Mouse (Mus musculus) embryonic facial prominence, embryonic 11.5 days (tissue): ENCODE measurements at regions not wholly inside any gene's neighbourhood (a gene's known extent, or its start where the extent isn't known, plus 50 kb on each side); places are given as distances from the start of the nearest gene placed in this dataset.

Experiments used
- ATAC-seq: fragments of 200-750 bp; cut with Nextera tagmentation; replicated peaks from 2 replicates; pipeline ENCODE4 v1.8.0; 2017; ENCODE audit warnings: low read depth; ENCODE audit not compliant: insufficient number of reproducible peaks, low FRiP score, low TSS enrichment
- DNase-seq: peaks from one replicate; pipeline ENCODE4 v3.0.0-alpha.2; 2015; ENCODE audit warnings: low spot score
- H3K27ac ChIP-seq: fragments of 300-500 bp; sonication (generic); replicated peaks from 2 replicates; pipeline ENCODE4 v1.5.1; 2014; ENCODE audit warnings: mild to moderate bottlenecking, low read depth, low read length, control low read depth
- H3K27me3 ChIP-seq: fragments of 300-500 bp; sonication (generic); 2 replicates; pipeline ENCODE4 v1.6.1; 2014; ENCODE audit warnings: mild to moderate bottlenecking, low read length, moderate library complexity, mixed read lengths; ENCODE audit not compliant: control insufficient read depth, insufficient read depth
- H3K36me3 ChIP-seq: fragments of 300-500 bp; sonication (generic); replicated peaks from 2 replicates; pipeline ENCODE4 v1.6.1; 2014; ENCODE audit warnings: low read depth, mild to moderate bottlenecking, low read length, moderate library complexity, mixed read lengths; ENCODE audit not compliant: control insufficient read depth, insufficient read depth
- H3K4me1 ChIP-seq: fragments of 300-500 bp; sonication (generic); 2 replicates; pipeline ENCODE4 v1.6.1; 2014; ENCODE audit warnings: low read length, mixed read lengths; ENCODE audit not compliant: control insufficient read depth, insufficient read depth
- H3K4me2 ChIP-seq: fragments of 300-500 bp; sonication (generic); 2 replicates; pipeline ENCODE4 v1.6.1; 2014; ENCODE audit warnings: low read depth, mild to moderate bottlenecking, control low read depth, low read length, moderate library complexity
- H3K4me3 ChIP-seq: fragments of 300-500 bp; sonication (generic); 2 replicates; pipeline ENCODE4 v1.5.1; 2014; ENCODE audit warnings: low read depth, low read length, control low read depth
- H3K9ac ChIP-seq: fragments of 300-500 bp; sonication (generic); replicated peaks from 2 replicates; pipeline ENCODE4 v1.6.1; 2014; ENCODE audit warnings: mild to moderate bottlenecking, control low read depth, low read length
- H3K9me3 ChIP-seq: fragments of 300-500 bp; sonication (generic); replicated peaks from 2 replicates; pipeline ENCODE4 v1.6.1; 2016; ENCODE audit warnings: mild to moderate bottlenecking, low read length, inconsistent platforms, mixed read lengths; ENCODE audit not compliant: control insufficient read depth
- WGBS: fragments of 180-500 bp; shearing (Covaris S2); extraction: QIAGEN DNeasy Blood & Tissue Kit; methylation state at CpG from one replicate; pipeline ENCODE4 v1.1.7; 2014; 5-methylcytosine and 5-hydroxymethylcytosine counted together

- H3K4me3 ChIP-seq: no peak overlapping the region
- H3K4me1 ChIP-seq: no peaks in the 10 kb centered on the region
- no peak overlapping the region for H3K27ac ChIP-seq
- 21% methylated on average over 7 of the region's 7 CpGs for WGBS
- ATAC-seq (no peak), DNase-seq (no peak)
- no peaks in the 10 kb centered on the region for H3K9me3 ChIP-seq
- no peak overlapping the region for H3K4me2 ChIP-seq
- H3K36me3 ChIP-seq: no peaks in the 10 kb centered on the region
- no peak overlapping the region for H3K9ac ChIP-seq
- no peaks in the 10 kb centered on the region for H3K27me3 ChIP-seq
Measured at GRCm38 (mm10) chr2:128272789-128273188, 147.0 kb downstream of the Bcl2l11 start.

- H3K36me3 ChIP-seq: no peaks in the 10 kb centered on the region
- H3K27me3 ChIP-seq: no peaks in the 10 kb centered on the region
- DNase-seq: no peak
- WGBS: 62% methylated on average over 4 of the region's 4 CpGs
- no peaks in the 10 kb centered on the region; the same call in 1 of the 2 replicates for H3K4me1 ChIP-seq
- no peak overlapping the region for H3K9ac ChIP-seq
- no peak overlapping the region for H3K4me3 ChIP-seq
- H3K27ac ChIP-seq: no peak overlapping the region
- no peak overlapping the region for H3K4me2 ChIP-seq
- ATAC-seq: no peak
- no peaks in the 10 kb centered on the region for H3K9me3 ChIP-seq
Measured at GRCm38 (mm10) chr2:128273292-128273691, 147.5 kb downstream of the Bcl2l11 start.

DNA sequence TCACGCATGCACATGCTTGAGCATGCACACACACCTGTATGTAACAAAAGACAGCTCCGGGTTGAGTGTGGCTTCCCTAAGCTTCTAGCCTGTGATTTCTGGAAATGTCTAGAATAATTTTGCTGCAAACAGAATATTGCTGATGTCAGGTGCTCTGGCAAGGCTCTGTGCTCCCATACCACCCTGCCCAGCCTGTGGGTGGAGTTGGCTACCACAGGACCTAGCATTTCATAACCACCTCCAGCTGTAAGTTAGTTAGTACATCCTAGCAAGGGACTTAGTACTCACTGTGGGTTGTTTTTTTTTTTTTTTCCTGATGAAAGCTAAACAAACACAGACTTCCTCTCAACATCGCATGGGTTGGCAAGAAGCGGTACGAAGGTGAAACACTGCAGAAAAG lies 150.5 kb downstream of the Bcl2l11 start:
- ATAC-seq (no peak), DNase-seq (no peak)
- WGBS: 84% methylated on average over 5 of the region's 5 CpGs
- Histone ChIP-seq H3K9me3 (no peaks in the 10 kb centered on the region), H3K27me3 (no peaks in the 10 kb centered on the region), H3K4me1 (no peaks in the 10 kb centered on the region; the same call in 1 of the 2 replicates), H3K9ac (no peak overlapping the region), H3K4me2 (no peak overlapping the region), H3K36me3 (no peaks in the 10 kb centered on the region), H3K27ac (no peak overlapping the region), H3K4me3 (no peak overlapping the region)

- H3K9ac ChIP-seq: no peak overlapping the region
- no peak for DNase-seq
- no peak overlapping the region for H3K27ac ChIP-seq
- H3K4me1 ChIP-seq: no peaks in the 10 kb centered on the region; the same call in 1 of the 2 replicates
- 47% methylated on average over 4 of the region's 4 CpGs for WGBS
- H3K9me3 ChIP-seq: no peaks in the 10 kb centered on the region
- H3K27me3 ChIP-seq: no peaks in the 10 kb centered on the region
- H3K36me3 ChIP-seq: no peaks in the 10 kb centered on the region
- no peak overlapping the region for H3K4me3 ChIP-seq
- no peak for ATAC-seq
- no peak overlapping the region for H3K4me2 ChIP-seq
Measured at GRCm38 (mm10) chr2:128277387-128278123, 151.7 kb downstream of the Bcl2l11 start.

GRCm38 (mm10) chr2:128278124-128278432 lies 152.2 kb downstream of the Bcl2l11 start:
- DNase-seq: no peak
- H3K27ac ChIP-seq: no peak overlapping the region
- H3K9ac ChIP-seq: no peak overlapping the region

GRCm38 (mm10) chr2:128278608-128279081 lies 152.8 kb downstream of the Bcl2l11 start:
- H3K4me1 ChIP-seq: no peaks in the 10 kb centered on the region; the same call in 1 of the 2 replicates
- 47% methylated on average over 12 of the region's 12 CpGs for WGBS
- H3K4me3 ChIP-seq: no peak overlapping the region
- no peak overlapping the region for H3K27ac ChIP-seq
- H3K36me3 ChIP-seq: no peaks in the 10 kb centered on the region
- H3K9me3 ChIP-seq: no peaks in the 10 kb centered on the region
- H3K27me3 ChIP-seq: no peaks in the 10 kb centered on the region
- ATAC-seq: no peak
- DNase-seq: peak; percentile 62
- no peak overlapping the region for H3K9ac ChIP-seq
- no peak overlapping the region for H3K4me2 ChIP-seq

More at GRCm38 (mm10) chr2:128278124-128278432, 152.2 kb downstream of the Bcl2l11 start:
- Histone ChIP-seq H3K9me3 (no peaks in the 10 kb centered on the region), H3K4me1 (no peaks in the 10 kb centered on the region; the same call in 1 of the 2 replicates), H3K27me3 (no peaks in the 10 kb centered on the region), H3K4me3 (no peak overlapping the region), H3K36me3 (no peaks in the 10 kb centered on the region), H3K4me2 (no peak overlapping the region)
- ATAC-seq: no peak
- 80% methylated on average over 5 of the region's 5 CpGs for WGBS

- Histone ChIP-seq H3K27me3 (no peaks in the 10 kb centered on the region), H3K4me3 (no peak overlapping the region), H3K9ac (no peak overlapping the region), H3K4me1 (no peaks in the 10 kb centered on the region; the same call in 1 of the 2 replicates), H3K36me3 (no peaks in the 10 kb centered on the region), H3K27ac (no peak overlapping the region), H3K9me3 (no peaks in the 10 kb centered on the region), H3K4me2 (no peak overlapping the region)
- ATAC-seq: no peak
- 79% methylated on average over 10 of the region's 10 CpGs for WGBS
- no peak for DNase-seq
Measured at GRCm38 (mm10) chr2:128279127-128279710, 153.4 kb downstream of the Bcl2l11 start.

DNA sequence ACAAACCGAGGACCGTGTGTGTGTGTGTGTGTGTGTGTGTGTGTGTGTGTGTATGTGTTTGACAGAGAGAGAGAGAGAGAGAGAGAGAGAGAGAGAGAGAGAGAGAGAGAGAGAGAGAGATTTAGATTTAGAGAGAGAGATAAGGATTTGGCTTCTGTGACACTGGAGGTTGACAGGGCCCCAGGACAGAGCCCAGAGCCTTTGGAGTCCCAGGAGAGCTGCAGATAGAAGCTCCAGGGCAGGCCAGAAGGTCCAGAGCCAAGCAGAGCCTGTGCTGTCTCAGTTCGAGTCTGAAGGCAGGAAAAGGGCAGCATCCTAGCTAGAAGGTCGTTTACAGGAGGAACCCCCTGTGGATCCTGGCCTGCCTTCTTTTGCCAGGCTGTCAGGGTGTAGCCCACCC lies 156.8 kb downstream of the Bcl2l11 start:
- no peak for DNase-seq
- ATAC-seq: no peak
- no peaks in the 10 kb centered on the region for H3K27me3 ChIP-seq
- H3K4me1 ChIP-seq: no peaks in the 10 kb centered on the region; the same call in 1 of the 2 replicates
- H3K36me3 ChIP-seq: no peaks in the 10 kb centered on the region
- H3K9ac ChIP-seq: no peak overlapping the region
- no peak overlapping the region for H3K4me3 ChIP-seq
- no peaks in the 10 kb centered on the region for H3K9me3 ChIP-seq
- no peak overlapping the region for H3K27ac ChIP-seq
- 42% methylated on average over 4 of the region's 4 CpGs for WGBS
- no peak overlapping the region for H3K4me2 ChIP-seq
